Mouse (Mus musculus): ENCODE measurements at regions not wholly inside any gene's neighbourhood (a gene's known extent, or its start where the extent isn't known, plus 50 kb on each side); places are given as distances from the start of the nearest gene placed in this dataset.

- TF ChIP-seq ZC3H11A (IDR thresholded peaks at IDR 0.05; ENCODE audit: borderline replicate concordance, low read depth, low read length) (no peak), CHD2 (IDR thresholded peaks at IDR 0.05; ENCODE audit: low read depth, low read length) (no peak)
These were observed 107.4 kb downstream of the Aipl1 start for GRCm38 (mm10) chr11:71929716-71930488.

All from ES-E14 (cell line).